Mouse (Mus musculus) stomach, embryonic 15.5 days (tissue): ENCODE data around the gene Olfr1257. TPM values are rescaled to one million over a fixed set of nuclear protein-coding genes. Genes with fewer than 3 reads are reported as not detected.
"Not testable (repeated sequence)": the region's sequence is repeated elsewhere in the genome, so short reads cannot be mapped to it uniquely, and the experiment has no call there.

Experiments
- ATAC-seq: fragments of 200-750 bp; cut with Nextera tagmentation; 2 replicates; pipeline ENCODE4 v1.8.0; 2017; ENCODE audit warnings: low read depth, moderate number of reproducible peaks, moderate TSS enrichment; ENCODE audit not compliant: insufficient read depth, low FRiP score
- H3K27ac ChIP-seq: fragments of 300-500 bp; sonication (generic); 2 replicates; pipeline ENCODE4 v1.5.1; 2015; ENCODE audit warnings: mild to moderate bottlenecking, inconsistent platforms
- H3K27me3 ChIP-seq: fragments of 300-500 bp; sonication (generic); replicated peaks from 2 replicates; pipeline ENCODE4 v1.6.1; 2015; ENCODE audit warnings: inconsistent platforms
- H3K36me3 ChIP-seq: fragments of 300-500 bp; sonication (generic); 2 replicates; pipeline ENCODE4 v1.6.1; 2015; ENCODE audit warnings: inconsistent platforms
- H3K4me1 ChIP-seq: fragments of 300-500 bp; sonication (generic); 2 replicates; pipeline ENCODE4 v1.6.1; 2015; ENCODE audit warnings: inconsistent platforms
- H3K4me2 ChIP-seq: fragments of 300-500 bp; sonication (generic); 2 replicates; pipeline ENCODE4 v1.6.1; 2015; ENCODE audit warnings: mild to moderate bottlenecking, inconsistent platforms
- H3K4me3 ChIP-seq: fragments of 300-500 bp; sonication (generic); replicated peaks from 2 replicates; pipeline ENCODE4 v1.5.1; 2015; ENCODE audit warnings: inconsistent platforms
- H3K9ac ChIP-seq: fragments of 300-500 bp; sonication (generic); 2 replicates; pipeline ENCODE4 v1.6.1; 2015; ENCODE audit warnings: inconsistent platforms
- H3K9me3 ChIP-seq: fragments of 300-500 bp; sonication (generic); 2 replicates; pipeline ENCODE4 v1.6.1; 2016; ENCODE audit warnings: inconsistent platforms
- WGBS: fragments of 180-500 bp; shearing (Covaris S2); methylation state at CpG from one replicate; pipeline ENCODE4 v1.1.7; 2015; 5-methylcytosine and 5-hydroxymethylcytosine counted together
- polyA plus RNA-seq: library from polyadenylated mRNA; unstranded; fragments of >200 nt; fragmentation: Nextera tagmentation; extraction: Ambion mirVana; gene quantifications from 2 replicates; pipeline ENCODE4 v1.2.1, GENCODE M21; 2015

Gene Olfr1257
- polyA plus RNA-seq, result not detected in 2 replicates

DNA sequence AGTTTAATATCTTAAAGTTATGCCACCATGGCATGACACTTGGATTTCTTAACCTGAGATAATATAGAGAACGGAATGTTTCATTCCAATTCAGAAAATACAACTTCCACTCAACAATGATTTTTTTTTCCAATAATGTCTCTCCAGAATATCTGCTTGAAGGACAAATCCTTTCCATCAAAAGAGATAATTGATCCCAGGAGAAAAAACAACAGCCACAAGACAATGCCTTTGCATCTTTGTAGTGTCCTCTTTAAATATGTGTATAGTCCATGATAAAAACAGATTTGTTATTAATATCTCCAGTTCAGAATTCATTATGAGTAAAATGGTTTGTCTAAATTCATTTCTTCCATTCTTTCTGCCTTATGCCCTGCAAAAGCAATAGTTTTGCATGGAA lies at the start of gene Olfr1257:
Gene Olfr1257, plus strand, starts transcription at position 301 of the 400 bp plus-strand sequence.
- Histone ChIP-seq H3K4me1 (no peaks in the 10 kb centered on the region), H3K36me3 (no peaks in the 10 kb centered on the region), H3K9me3 (no peaks in the 10 kb centered on the region), H3K27me3 (no peaks in the 10 kb centered on the region), H3K27ac (no peak within 1 kb of the TSS), H3K4me2 (no peak within 1 kb of the TSS), H3K4me3 (no peak within 1 kb of the TSS), H3K9ac (no peak within 1 kb of the TSS)
- no peak for ATAC-seq
- WGBS, result 90% methylated on average over 1 of the region's 1 CpGs

GRCm38 (mm10) chr2:89841455-89841854 lies 36.8 kb upstream of the Olfr1257 start, which contains the start of gene Olfr1256:
Gene Olfr1256 (minus strand): TSS chr2:89841555.
- no peak for ATAC-seq
- H3K4me1 ChIP-seq, result no peaks in the 10 kb centered on the region
- no peak within 1 kb of the TSS for H3K27ac ChIP-seq
- H3K4me2 ChIP-seq, result no peak within 1 kb of the TSS
- no peak within 1 kb of the TSS for H3K9ac ChIP-seq
- H3K27me3 ChIP-seq, result no peaks in the 10 kb centered on the region
- no peak within 1 kb of the TSS for H3K4me3 ChIP-seq
- H3K36me3 ChIP-seq, result no peaks in the 10 kb centered on the region
- 47% methylated on average over 2 of the region's 2 CpGs for WGBS
- no peaks in the 10 kb centered on the region for H3K9me3 ChIP-seq

GRCm38 (mm10) chr2:89848105-89848504 lies 30.1 kb upstream of the Olfr1257 start, which contains the start of gene Olfr48:
Gene Olfr48 (minus strand): TSS chr2:89848205.
- Histone ChIP-seq H3K4me3 (no peak within 1 kb of the TSS), H3K27me3 (no peaks in the 10 kb centered on the region), H3K9ac (no peak within 1 kb of the TSS), H3K36me3 (no peaks in the 10 kb centered on the region), H3K4me1 (no peaks in the 10 kb centered on the region), H3K9me3 (no peaks in the 10 kb centered on the region), H3K27ac (no peak within 1 kb of the TSS), H3K4me2 (no peak within 1 kb of the TSS)
- no peak for ATAC-seq
- 69% methylated on average over 5 of the region's 5 CpGs for WGBS

- Histone ChIP-seq H3K9ac (no peak overlapping the region), H3K36me3 (no peaks in the 10 kb centered on the region), H3K4me1 (no peaks in the 10 kb centered on the region), H3K9me3 (no peaks in the 10 kb centered on the region), H3K4me2 (no peak overlapping the region), H3K4me3 (no peak overlapping the region), H3K27ac (no peak overlapping the region), H3K27me3 (no peaks in the 10 kb centered on the region)
- no peak for ATAC-seq
- WGBS, result 90% methylated on average over 1 of the region's 1 CpGs
These were observed 29.0 kb upstream of the Olfr1257 start for GRCm38 (mm10) chr2:89849230-89849629.

- H3K4me3 ChIP-seq, ATAC-seq, H3K4me1 ChIP-seq, H3K4me2 ChIP-seq, H3K27me3 ChIP-seq, H3K36me3 ChIP-seq, H3K9ac ChIP-seq, H3K9me3 ChIP-seq, H3K27ac ChIP-seq: not testable (repeated sequence)
- WGBS, result 93% methylated on average over 9 of the region's 9 CpGs
These were observed 34.4 kb downstream of the Olfr1257 start for GRCm38 (mm10) chr2:89912616-89913015.

- H3K9me3 ChIP-seq, result no peaks in the 10 kb centered on the region
These were observed 48.8 kb downstream of the Olfr1257 start, which contains the start of gene Olfr1258 for GRCm38 (mm10) chr2:89927009-89927408. Gene Olfr1258 (plus strand): TSS chr2:89927309.

More at GRCm38 (mm10) chr2:89927009-89927408, 48.8 kb downstream of the Olfr1257 start, which contains the start of gene Olfr1258:
- H3K4me2 ChIP-seq, result no peak within 1 kb of the TSS
- H3K27ac ChIP-seq, result no peak within 1 kb of the TSS
- no peaks in the 10 kb centered on the region for H3K36me3 ChIP-seq
- H3K9ac ChIP-seq, result no peak within 1 kb of the TSS
- H3K4me1 ChIP-seq, result no peaks in the 10 kb centered on the region
- no peak for ATAC-seq
- no peak within 1 kb of the TSS for H3K4me3 ChIP-seq
- no peaks in the 10 kb centered on the region for H3K27me3 ChIP-seq

Other genes starting within 250 kb of the Olfr1257 start
- not detected in 2 replicates for gene Olfr1249, start 243.5 kb upstream of the Olfr1257 start, polyA plus RNA-seq
- gene Olfr1250, start 217.0 kb upstream of the Olfr1257 start, polyA plus RNA-seq, result not detected in 2 replicates
- not detected in 2 replicates for gene Olfr1251, start 206.5 kb upstream of the Olfr1257 start, polyA plus RNA-seq
- not detected in 2 replicates for gene Olfr1252, start 153.4 kb upstream of the Olfr1257 start, polyA plus RNA-seq
- not detected in 2 replicates for gene Olfr1253, start 121.3 kb upstream of the Olfr1257 start, polyA plus RNA-seq
- not detected in 2 replicates for gene Olfr1254, start 84.8 kb upstream of the Olfr1257 start, polyA plus RNA-seq
- gene Olfr1255, start 66.4 kb upstream of the Olfr1257 start, polyA plus RNA-seq, result not detected in 2 replicates
- gene Olfr1256, start 36.9 kb upstream of the Olfr1257 start, polyA plus RNA-seq, result not detected in 2 replicates
- not detected in 2 replicates for gene Olfr48, start 30.2 kb upstream of the Olfr1257 start, polyA plus RNA-seq
- not detected in 2 replicates for gene Olfr1258, start 48.9 kb downstream of the Olfr1257 start, polyA plus RNA-seq
- gene Olfr1259, start 70.2 kb downstream of the Olfr1257 start, polyA plus RNA-seq, result not detected in 2 replicates
- not detected in 2 replicates for gene Olfr1260, start 95.9 kb downstream of the Olfr1257 start, polyA plus RNA-seq
- gene Olfr1261, start 112.8 kb downstream of the Olfr1257 start, polyA plus RNA-seq, result not detected in 2 replicates
- gene Olfr1262, start 121.7 kb downstream of the Olfr1257 start, polyA plus RNA-seq, result not detected in 2 replicates
- not detected in 2 replicates for gene Olfr1263, start 133.7 kb downstream of the Olfr1257 start, polyA plus RNA-seq
- not detected in 2 replicates for gene Olfr1264, start 147.1 kb downstream of the Olfr1257 start, polyA plus RNA-seq
- not detected in 2 replicates for gene Olfr1265, start 156.9 kb downstream of the Olfr1257 start, polyA plus RNA-seq
- not detected in 2 replicates for gene Olfr140, start 185.2 kb downstream of the Olfr1257 start, polyA plus RNA-seq
- gene Olfr1269, start 243.0 kb downstream of the Olfr1257 start, polyA plus RNA-seq, result not detected in 2 replicates